Mouse (Mus musculus) retina, postnatal 7 days (tissue): ENCODE results near the gene Pcare.

ENCODE experiments used
- DNase-seq: peaks from one replicate; pipeline ENCODE4 v3.0.0-alpha.2; 2012; ENCODE audit warnings: low read depth, low spot score

Pcare gene

DNA sequence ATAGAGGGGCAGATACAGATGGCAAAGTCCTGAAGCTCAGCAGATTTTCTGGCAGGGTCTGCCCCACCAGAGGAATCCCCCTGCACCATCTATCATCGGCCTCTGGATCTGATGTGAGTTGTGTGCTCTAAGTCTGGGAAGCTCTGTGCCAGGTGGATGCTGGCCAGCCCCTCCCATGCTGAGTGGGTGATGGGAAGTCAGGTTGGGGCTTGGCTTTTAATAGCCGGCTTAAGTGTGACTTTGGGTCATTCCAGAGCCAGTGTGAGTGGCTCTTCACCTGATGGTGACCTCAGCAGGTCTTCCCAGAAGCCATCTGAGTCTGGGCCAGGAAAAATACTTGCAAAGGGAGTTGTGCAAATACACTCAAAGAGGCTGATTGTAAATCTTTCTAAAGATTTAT is 22.0 kb downstream of the Pcare start:
- DNase-seq: no peak

DNA sequence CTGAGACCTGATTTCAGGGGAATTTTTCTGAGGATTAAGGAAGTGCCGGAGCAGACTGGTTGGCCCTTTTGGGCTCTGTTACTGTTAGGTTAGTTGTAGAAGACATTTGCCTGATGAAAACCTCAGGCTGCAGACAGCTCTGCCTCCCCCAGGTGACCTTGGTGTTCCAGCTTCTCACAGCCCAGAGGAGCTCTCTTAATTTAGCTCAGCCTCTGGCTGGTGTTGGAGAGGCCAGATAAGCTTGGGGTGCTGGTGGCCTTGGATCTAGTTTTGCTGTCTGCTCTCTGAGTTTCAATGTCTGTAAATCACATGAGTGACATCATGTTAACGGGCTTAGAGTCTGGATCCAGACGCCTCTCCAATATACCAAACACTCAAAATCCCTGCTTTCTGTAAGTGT is 31.7 kb downstream of the Pcare start:
- DNase-seq: no peak

DNA sequence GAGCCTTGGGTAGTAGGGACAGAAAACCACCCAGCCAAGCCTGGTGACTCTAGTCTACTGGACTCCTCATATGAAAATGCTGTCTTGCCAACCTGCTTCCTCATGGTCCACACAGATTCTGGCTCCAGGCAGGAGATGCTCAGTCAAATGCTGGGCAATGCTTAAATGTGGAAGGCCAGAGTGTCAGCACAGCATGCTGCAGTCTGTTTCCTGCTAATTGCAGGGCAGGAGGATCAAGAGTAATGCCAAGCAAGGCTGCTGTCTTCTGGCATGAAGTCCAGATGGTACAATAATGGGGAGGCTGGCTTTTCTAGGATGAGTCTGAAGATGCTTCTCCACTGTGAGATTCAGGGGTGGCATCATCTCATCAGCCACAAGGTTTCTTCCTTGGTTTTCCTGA is 32.3 kb downstream of the Pcare start:
- no peak for DNase-seq

DNA sequence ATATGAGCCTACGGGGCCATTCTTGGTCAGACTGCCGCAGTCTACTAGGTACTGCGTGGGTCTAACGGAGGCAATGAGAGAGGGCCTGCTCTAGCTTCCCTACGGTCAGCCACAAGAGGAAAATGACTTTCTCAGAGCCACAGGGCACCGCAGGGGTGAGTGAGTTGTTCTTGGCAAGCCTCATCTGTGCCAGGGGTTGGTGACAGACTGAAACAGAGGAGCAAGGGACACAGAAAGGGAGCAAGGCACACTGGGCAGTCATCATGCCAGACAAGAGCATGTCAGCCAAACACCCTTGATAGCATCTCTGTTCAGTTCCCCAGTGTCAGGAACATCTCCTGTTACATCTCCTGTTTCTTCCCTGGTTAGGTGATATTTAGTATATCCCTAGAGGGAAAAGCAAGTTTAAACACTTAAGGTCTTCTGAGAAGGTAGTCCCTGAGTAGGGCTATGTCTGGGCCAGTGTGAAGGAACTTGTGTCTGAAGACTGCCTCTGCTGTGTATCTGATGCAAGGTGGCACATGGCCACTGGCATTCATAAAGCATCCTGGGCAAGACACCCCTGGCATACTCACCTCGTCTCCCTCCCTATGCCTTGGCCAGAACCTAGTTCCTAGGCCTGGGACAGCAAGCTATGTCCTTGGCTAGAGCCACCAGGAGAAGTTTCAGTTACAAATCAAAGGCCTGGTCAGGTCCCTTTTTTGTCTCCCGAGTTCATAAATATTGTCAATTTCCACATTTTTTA is 34.6 kb downstream of the Pcare start:
- DNase-seq: no peak

DNA sequence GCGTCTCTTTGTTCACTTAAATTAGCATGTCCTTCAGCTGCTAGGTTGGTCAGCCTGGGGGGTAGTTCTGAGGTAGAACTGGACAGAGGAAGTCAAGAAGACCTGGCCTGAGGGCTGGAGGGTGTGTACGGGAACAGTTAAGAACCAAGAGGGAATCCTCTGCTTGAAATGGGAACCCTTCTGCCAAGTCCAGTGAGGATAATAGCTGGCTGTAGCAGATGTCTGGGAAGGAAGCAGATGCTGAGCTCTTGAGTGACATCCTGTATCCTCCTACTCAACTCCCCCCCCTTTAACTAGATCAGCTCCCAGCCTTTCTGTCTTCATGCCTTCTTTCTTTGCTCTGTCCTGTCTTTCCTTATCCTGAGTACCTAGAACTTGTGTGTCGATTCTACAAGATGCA is 37.7 kb downstream of the Pcare start:
- no peak for DNase-seq

DNA sequence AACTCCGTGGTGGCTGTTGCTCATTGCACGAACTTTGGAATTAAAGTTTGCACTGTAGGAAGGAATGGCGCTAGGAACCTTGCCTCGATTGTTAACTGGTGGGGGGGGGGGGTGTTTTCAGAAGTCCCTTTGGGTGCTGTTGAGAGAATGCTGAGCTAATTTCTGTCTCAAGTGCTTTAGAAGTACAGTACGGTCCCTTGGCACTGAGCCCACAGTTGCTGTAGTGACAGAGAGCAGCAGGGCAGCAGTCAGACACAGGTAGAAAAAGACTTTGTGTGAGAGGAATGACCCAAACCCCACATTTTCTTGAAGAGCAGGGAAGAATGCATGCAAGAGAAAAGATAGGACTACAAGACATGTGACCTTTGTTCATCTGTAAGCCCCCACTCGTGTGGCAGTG is 40.4 kb downstream of the Pcare start:
- DNase-seq: no peak

DNA sequence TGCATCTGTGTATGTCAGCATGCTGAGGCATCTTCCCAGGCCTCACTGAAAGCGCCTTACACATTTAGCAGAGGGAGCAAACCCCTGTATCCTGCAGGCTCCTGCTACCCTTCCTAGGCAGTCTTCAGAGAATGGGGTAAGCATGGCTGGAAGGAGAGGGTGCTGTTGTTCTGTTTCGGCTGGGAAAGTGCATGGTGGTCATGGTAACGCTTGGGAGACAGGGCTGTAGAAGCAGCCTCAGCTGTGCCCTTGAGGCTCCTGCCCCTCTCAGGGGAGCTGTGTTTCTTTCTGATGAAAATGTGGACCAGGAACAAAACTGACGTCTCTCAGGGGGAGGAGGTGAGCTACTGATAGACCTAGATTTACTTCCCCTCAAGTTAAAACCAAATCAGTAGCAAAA is 45.0 kb downstream of the Pcare start:
- DNase-seq: no peak

DNA sequence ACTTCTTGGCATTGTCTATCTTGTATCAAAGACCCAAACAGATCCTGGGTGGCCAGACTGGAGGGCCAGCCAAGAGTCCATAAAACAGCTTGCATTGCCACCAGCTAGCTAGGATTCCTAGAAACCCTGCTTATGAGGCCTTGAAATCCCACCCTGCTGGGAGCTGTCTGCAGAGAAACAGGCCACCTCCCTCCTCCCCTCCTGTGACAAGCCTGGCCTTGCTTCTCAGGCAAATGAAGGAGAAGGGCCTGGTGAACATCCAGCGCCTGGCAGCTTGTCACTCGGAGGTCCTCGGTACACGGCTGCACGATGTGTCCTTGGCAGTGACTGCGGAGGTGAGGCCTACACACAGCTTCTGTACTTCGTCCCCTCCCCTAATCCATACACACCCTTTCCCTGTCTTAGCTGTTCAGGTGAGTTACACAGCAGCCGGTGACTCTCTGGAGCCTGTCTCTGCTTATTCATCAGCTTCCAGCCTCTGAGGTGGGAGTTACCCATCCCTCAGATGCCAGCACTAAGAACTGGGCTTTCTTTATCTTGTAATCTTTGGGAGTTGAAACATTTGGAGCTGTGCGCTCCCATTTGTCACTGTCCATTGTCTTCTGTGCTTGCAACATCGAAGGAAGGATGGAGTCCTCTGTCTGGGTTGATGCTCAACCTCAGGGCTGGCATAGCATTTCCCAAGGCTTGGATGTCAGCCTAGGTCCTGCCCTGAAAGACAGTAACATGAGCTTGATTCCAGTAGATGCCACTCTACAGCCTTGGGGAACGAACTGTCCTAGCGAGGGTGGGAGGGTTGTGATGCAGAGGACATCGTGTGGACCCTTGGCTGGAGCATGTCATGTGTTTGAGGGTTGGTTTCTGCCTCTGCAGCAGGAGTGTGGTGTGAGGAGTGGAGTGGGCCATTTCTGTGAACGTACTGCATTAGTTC is 46.9 kb downstream of the Pcare start:
- DNase-seq: no peak

DNA sequence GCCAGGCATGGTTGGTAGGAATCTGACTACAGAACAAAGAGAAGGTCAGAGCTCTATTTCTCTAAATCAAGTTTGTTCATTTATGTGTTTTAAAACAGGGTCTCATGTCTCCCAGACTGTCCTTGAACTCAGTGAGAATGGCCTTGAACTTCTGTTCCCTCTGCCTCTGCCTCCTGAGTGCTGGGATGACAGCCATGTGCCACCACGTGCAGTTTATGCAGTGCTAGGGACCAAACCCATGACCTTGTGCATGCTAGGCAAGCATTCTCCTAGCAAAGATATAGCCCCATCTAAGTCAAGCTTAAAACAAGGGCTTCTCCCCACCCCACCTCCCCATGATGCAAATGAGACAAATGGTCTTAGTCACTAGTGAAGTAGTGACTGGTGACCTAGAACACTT is 47.6 kb downstream of the Pcare start:
- no peak for DNase-seq

DNA sequence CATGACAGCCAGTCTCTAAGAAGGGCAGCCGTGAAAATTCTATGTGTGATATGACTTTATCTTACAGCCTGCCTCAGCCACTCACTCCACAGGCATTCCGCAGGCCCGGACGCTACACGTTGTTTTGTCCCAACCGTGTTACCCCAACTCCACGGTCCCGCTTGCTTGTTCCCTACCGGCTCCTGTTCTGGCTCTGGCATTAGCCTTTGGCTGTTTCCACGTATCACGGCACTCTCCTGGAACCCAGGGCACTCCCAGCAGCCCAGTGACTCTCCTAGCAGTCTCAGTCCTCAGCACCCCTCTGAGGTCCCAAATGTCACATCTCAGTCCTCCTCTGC is 54.1 kb downstream of the Pcare start:
- DNase-seq: no peak

DNA sequence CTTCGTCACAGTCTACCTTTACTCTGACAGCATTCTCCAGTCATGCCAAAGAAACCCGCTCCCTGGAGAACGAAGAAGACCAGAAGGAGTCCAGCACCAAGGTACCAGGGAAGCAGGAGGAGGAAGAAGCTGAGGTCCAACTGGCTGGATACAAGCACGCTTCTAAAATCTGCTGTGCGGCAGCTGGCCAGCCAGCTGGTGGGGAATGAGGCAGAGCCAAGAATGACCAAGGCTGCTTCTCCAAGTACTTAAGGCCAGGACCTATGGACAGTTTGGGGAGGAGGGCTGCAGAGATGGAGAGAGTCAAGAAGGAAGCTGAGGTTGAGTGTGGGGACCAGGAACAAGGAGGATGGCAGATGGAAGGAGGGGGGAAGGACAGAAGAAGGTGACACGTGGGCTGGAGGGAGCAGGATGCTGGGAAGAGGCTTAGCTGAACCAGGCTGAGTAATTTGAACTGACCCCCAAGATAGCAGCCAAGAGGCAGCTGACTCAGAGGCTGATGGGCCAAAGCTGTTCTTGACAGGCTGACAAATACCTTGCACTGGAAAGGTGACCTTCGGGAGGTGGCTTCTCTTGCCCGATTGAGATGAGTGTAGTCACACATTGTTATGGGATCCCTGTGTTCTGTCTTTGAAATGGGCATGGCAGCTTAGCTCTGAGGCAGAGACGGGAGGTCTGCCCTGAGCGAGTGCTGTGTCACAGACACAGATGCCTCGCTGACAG is 54.6 kb downstream of the Pcare start:
- no peak for DNase-seq

DNA sequence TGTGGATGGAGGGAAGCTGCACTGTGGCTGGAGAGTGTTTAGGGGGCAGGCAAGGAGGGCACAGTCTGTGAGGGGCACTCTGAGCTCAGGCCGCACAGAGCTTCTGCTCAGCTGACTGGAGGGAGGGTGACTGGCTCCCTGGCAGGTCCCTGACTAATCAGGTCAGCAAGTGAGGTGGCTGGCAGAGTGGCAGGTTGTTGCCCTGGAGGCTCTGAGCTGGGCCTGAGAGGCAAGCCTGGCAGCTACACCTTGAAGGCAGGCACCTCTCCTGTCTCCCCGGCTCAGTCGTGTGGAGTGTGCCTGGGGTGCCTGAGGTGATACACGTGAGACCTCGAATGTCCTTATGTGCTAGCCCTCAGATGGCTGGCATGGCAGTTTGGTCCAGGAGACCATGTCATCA is 56.3 kb downstream of the Pcare start:
- DNase-seq: no peak

DNA sequence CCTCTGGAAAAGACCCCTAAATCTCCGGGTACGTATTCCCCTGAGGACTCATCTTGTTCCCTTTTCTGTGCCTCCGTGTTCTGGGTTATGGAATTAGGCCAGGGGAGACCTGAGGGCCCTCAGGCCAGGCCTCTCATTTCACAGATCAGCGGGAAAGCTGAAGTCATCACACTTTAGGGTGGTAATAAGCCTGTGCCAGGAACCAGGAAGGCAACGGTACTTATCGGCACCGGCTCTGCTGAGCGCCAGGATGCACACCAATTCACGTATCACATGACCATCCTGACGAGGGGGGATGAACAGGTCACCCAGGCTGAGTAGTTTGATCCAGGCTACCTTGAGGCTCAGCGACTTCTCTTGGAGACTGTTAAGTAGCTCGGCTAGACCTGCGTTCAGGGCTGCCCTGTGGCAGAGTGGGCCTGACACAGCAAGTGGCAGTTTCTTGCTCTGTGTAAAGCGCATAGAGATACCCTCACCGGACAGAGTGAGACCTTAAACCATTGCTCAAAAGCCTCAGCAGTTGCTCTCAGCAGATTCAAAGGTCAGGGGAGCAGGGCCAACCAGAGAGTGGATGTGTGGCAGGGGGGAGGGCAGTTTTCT is 56.9 kb downstream of the Pcare start:
- DNase-seq: no peak

DNA sequence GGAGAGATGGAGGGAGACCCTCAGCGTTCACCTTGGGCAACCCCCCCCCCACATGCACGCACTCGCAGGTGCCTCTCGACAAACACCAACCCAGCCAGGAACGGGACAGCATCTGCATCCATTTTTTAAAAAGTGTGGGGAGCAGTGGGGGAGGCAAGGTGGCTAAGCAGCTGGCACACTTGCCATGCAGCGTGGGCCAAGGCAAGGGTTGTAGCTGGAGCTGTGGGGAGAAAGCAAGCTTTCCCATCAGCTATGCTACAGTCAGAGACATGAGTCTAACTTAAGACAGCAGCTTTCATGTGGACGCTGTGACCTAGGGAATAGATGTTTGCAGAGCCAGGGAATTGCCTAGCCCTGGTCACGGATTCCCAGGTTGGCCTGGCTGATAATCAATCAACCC is 57.5 kb downstream of the Pcare start:
- no peak for DNase-seq

DNA sequence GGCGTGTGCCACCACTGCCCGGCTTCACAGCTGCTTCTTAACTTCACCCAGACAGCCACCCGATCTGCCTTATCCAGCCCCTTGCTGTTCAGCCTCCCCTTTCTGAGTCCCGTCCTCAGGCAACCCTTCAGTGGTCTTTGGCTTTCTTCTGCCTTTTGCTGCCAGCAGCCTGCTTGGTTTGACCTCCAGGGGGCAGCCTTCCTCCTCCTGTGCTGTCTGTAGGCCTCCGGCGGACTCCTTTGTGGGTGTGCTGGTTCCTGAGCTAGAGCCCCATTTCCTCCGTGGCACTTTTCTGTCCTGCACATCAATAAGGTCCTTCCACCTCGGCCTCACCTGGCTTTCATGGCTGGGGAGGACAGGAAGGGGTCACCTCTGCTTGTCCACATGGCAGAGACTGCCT is 58.9 kb downstream of the Pcare start:
- DNase-seq: no peak
